Mouse (Mus musculus): ENCODE data around the gene Stx11.

DNA sequence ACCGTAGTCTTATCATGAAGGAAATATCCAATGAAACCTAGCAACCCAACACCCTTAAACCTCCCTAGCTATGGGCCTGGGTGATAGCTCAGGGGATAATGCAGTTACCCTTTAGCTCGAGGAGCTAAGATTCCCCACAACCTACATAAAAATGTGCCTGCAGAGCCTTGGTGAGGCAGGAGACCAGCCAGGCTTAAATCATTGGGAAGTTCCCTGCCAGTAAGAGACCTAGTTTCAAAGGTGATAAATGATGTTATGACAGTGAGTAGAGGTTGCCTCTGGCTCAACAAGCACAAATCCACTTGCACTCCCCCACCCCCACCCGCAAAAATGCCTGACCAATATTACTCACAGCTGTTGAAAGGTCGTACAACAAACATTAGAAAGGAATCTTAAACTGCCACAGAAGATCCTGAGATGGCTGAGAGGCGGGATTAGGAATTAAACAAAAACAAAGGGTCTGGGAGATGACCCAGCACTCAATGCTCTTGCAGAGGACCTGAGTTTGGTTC is 1.6 kb upstream of the Stx11 start:
- TF ChIP-seq CTCF (IDR thresholded peaks at IDR 0.05; ENCODE audit: low read depth, low read length) (no peak), POLR2A (IDR thresholded peaks at IDR 0.05; ENCODE audit: borderline replicate concordance, low read depth, low read length) (no peak)

All from bone marrow macrophage, adult 2 months (primary cell).